Mouse (Mus musculus): ENCODE results near the gene Ttc41.

Gene Ttc41

DNA sequence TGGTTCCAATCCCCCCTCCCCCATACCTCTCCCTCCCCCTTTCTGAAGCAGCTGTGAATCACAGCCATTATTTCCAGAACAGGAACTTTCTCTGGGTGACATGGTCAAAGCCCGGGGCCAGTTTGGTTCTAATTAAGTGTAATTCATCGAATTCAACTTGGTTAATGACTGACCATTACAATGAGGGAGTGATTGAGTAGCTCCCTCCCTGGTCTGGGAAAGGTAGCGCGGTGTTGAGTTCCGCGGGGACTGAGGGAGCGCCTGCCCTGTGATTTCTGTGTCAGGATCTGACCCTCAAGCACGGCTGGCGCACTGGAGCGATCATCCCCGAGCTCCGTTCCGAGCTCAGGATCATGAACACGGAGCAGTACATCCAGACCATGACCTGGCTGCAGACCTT is 119.3 kb downstream of the Ttc41 start:
- no peak for DNase-seq (ENCODE audit: low read depth, low spot score)

DNA sequence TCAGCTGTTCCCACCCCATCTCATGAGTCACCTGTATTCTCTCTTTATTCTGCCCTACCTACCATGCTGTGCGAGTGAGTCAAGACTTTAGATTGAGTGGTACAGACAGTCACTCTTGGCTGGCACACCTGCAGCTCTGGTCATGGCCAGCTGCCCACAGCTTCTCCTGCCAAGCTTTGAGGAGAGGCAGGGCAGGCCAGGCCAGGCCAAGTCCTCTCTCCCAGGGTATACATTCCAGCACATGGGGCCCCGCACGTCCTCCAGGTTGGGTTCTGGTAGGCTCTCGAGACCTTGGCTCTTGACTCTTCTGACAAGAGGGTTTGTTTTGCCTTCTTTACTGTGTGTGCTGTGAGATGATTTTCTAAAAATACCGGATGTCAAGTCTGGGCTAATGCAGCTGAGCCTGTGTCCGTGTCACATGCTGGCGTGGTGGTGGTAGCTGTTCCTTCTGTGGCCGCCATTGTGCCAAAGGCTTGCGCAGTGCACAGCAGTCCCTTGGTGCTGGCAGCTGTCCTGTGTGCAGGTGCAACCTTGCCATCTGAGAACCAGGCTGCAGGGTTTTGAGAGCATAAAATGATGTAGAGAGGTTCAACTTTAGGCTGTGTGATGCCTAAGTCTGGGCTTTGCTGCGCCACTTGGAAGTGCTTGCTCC is 120.4 kb downstream of the Ttc41 start:
- no peak for DNase-seq (ENCODE audit: low read depth, low spot score)

All from retina, adult 2 months (tissue).